Mouse (Mus musculus) hindbrain, postnatal 0 days (tissue): ENCODE results near the gene Acad9. TPM values are rescaled to one million over a fixed set of nuclear protein-coding genes. Genes with fewer than 3 reads are reported as not detected.

Experiments used
- ATAC-seq: fragments of 200-750 bp; cut with Nextera tagmentation; 2 replicates; pipeline ENCODE4 v1.8.0; 2017; ENCODE audit warnings: mild to moderate bottlenecking, moderate TSS enrichment, moderate library complexity
- DNase-seq: peaks from one replicate; pipeline ENCODE4 v3.0.0-alpha.2; 2015; ENCODE audit warnings: low spot score
- H3K27ac ChIP-seq: fragments of 300-500 bp; sonication (generic); 2 replicates; pipeline ENCODE4 v1.5.1; 2014; ENCODE audit warnings: mild to moderate bottlenecking
- H3K27me3 ChIP-seq: fragments of 300-500 bp; sonication (generic); 2 replicates; pipeline ENCODE4 v1.6.1; 2014; ENCODE audit warnings: low read length, mixed read lengths; ENCODE audit not compliant: insufficient read depth
- H3K36me3 ChIP-seq: fragments of 300-500 bp; sonication (generic); 2 replicates; pipeline ENCODE4 v1.6.1; 2014; ENCODE audit warnings: low read length, mixed read lengths; ENCODE audit not compliant: insufficient read depth
- H3K4me1 ChIP-seq: fragments of 300-500 bp; sonication (generic); 2 replicates; pipeline ENCODE4 v1.6.1; 2014; ENCODE audit warnings: antibody characterized with exemption, low read length, mixed read lengths; ENCODE audit not compliant: insufficient read depth
- H3K4me2 ChIP-seq: fragments of 300-500 bp; sonication (generic); 2 replicates; pipeline ENCODE4 v1.6.1; 2014; ENCODE audit warnings: low read depth, mild to moderate bottlenecking, low read length, moderate library complexity, mixed read lengths
- H3K4me3 ChIP-seq: fragments of 300-500 bp; sonication (generic); 2 replicates; pipeline ENCODE4 v1.5.1; 2014; ENCODE audit warnings: low read length
- H3K9ac ChIP-seq: fragments of 300-500 bp; sonication (generic); replicated peaks from 2 replicates; pipeline ENCODE4 v1.6.1; 2014; ENCODE audit warnings: mild to moderate bottlenecking, low read length, moderate library complexity, mixed read lengths
- H3K9me3 ChIP-seq: fragments of 300-500 bp; sonication (generic); 2 replicates; pipeline ENCODE4 v1.6.1; 2016; ENCODE audit warnings: low read length, mixed read lengths
- CTCF ChIP-seq: IDR thresholded peaks from 2 replicates; pipeline ENCODE4 v1.5.1; 2016; ENCODE audit warnings: antibody characterized with exemption, control low read depth, low read depth
- WGBS: fragments of 180-500 bp; shearing (Covaris S2); extraction: QIAGEN DNeasy Blood & Tissue Kit; methylation state at CpG from one replicate; pipeline ENCODE4 v1.1.7; 2014; 5-methylcytosine and 5-hydroxymethylcytosine counted together
- polyA plus RNA-seq: library from polyadenylated mRNA; unstranded; fragments of >200 nt; fragmentation: Nextera tagmentation; extraction: Ambion mirVana; gene quantifications from 2 replicates; pipeline ENCODE4 v1.2.1, GENCODE M21; 2015
- total RNA-seq: library from RNA; depleted of rRNA; stranded (reverse); fragments of >200 nt; gene quantifications from 2 replicates; pipeline ENCODE4 v1.2.3, GENCODE M21; 2014

The Acad9 gene
- total and polyA plus RNA-seq, 2 experiments from 2014 or later: 51.8 to 69.6 TPM

DNA sequence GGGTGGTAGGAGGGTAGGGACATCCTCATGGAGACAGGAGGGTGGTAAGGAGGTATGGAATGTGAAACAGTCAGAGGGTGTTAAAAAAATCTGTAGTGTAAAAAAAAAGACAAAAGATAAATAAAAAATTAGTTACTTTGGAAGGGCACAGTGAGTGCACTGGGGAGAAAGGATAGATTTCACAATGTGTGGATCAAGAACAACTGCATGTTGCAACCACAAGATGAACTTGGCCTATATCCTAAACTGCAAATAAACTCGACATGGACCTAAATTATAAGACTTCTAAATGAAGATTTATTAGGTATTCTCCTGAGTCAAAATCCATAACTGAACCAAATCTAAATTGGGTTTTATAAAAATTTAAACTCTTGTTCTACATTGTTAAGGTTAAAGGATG, 16.7 kb upstream of the Acad9 start:
- no peak for TF ChIP-seq CTCF

GRCm38 (mm10) chr3:36053447-36053846, 12.3 kb upstream of the Acad9 start, which contains the start of gene Ccdc144b:
Gene Ccdc144b, minus strand, starts transcription at chr3:36053547.
- H3K9me3 ChIP-seq: no peaks in the 10 kb centered on the region
- no peak within 1 kb of the TSS for H3K27ac ChIP-seq
- WGBS: 91% methylated on average over 6 of the region's 6 CpGs
- no peak within 1 kb of the TSS for H3K9ac ChIP-seq
- no peaks in the 10 kb centered on the region for H3K27me3 ChIP-seq
- no peaks in the 10 kb centered on the region for H3K36me3 ChIP-seq
- no peak for ATAC-seq
- no peak for TF ChIP-seq CTCF
- H3K4me1 ChIP-seq: no peaks in the 10 kb centered on the region
- H3K4me3 ChIP-seq: no peak within 1 kb of the TSS
- no peak within 1 kb of the TSS for H3K4me2 ChIP-seq
- no peak for DNase-seq

More for the DNA sequence above, 16.7 kb upstream of the Acad9 start:
- no peak overlapping the region for H3K4me3 ChIP-seq
- no peaks in the 10 kb centered on the region for H3K9me3 ChIP-seq
- WGBS: 62% methylated on average over 1 of the region's 1 CpGs
- no peaks in the 10 kb centered on the region for H3K27me3 ChIP-seq
- H3K9ac ChIP-seq: no peak overlapping the region
- no peaks in the 10 kb centered on the region for H3K36me3 ChIP-seq
- no peak overlapping the region for H3K27ac ChIP-seq
- ATAC-seq: no peak
- H3K4me1 ChIP-seq: no peaks in the 10 kb centered on the region
- DNase-seq: no peak
- H3K4me2 ChIP-seq: no peak overlapping the region

- Histone ChIP-seq H3K9ac (no peak overlapping the region), H3K4me2 (no peak overlapping the region), H3K27me3 (no peaks in the 10 kb centered on the region), H3K9me3 (no peaks in the 10 kb centered on the region), H3K36me3 (no peaks in the 10 kb centered on the region), H3K27ac (no peak overlapping the region), H3K4me3 (no peak overlapping the region), H3K4me1 (no peaks in the 10 kb centered on the region)
- ATAC-seq (0 out of 2 replicates have a peak, but pooled peaks have one; percentile 59), DNase-seq (peak; percentile 84)
- peak; percentile 79 for TF ChIP-seq CTCF
- WGBS: 36% methylated on average over 8 of the region's 8 CpGs
These were observed 5.5 kb upstream of the Acad9 start for GRCm38 (mm10) chr3:36060096-36060850.

DNA sequence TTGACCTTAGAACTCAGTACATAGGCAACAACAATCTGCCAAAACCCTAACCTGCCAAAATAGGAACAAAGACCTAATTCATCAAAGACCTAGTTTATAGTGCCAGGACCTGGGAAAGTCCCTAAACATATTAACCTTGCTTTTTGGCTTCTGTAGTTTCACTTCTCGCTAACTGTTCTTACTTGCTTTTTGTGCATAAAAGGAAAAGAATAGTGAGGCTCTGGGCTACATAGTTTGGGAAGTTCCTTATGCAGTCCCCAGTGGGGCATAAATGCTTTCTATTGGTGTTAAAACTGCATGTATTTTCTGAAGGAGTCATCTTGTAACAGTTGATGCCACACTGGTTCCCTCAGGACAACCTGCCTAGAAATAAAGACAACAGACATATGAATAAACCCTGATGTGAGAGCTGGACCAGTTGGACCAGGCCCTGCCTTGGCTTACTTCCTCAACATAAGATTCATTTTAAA, 1.2 kb upstream of the Acad9 start:
- no peaks in the 10 kb centered on the region for H3K36me3 ChIP-seq
- H3K27ac ChIP-seq: no peak overlapping the region
- no peak for TF ChIP-seq CTCF
- DNase-seq (no peak), ATAC-seq (no peak)
- no peak overlapping the region for H3K4me3 ChIP-seq
- H3K9ac ChIP-seq: no peak overlapping the region
- no peaks in the 10 kb centered on the region for H3K9me3 ChIP-seq
- no peaks in the 10 kb centered on the region for H3K27me3 ChIP-seq
- 91% methylated on average over 1 of the region's 1 CpGs for whole genome bisulfite sequencing
- H3K4me1 ChIP-seq: peaks cover 13% of the 10 kb centered on the region; the same call in 1 of the 2 replicates
- H3K4me2 ChIP-seq: no peak overlapping the region

DNA sequence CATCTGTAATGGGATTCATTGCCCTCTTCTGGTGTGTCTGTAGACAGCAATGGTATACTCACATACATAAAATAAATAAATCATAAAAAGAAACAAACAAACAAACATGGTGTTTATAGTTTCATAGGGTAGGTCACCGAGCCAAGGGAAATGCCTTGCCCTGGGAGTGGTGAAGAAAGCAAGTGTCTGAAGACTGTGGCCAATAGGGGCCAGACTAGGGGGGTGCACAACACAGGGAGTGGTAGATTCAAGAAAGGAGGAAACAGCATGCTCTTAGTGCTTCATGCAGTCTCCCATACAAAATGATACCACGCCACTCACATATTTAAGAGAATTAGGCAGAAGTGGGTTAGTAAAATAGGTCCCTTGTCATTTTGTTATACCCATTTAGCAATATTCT, 613 bp upstream of the Acad9 start:
- H3K36me3 ChIP-seq: no peaks in the 10 kb centered on the region
- no peaks in the 10 kb centered on the region for H3K9me3 ChIP-seq
- H3K4me3 ChIP-seq: peak overlapping the region; percentile 91
- TF ChIP-seq CTCF: no peak
- ATAC-seq: no peak
- no peak for DNase-seq
- H3K4me2 ChIP-seq: peak overlapping the region; percentile 72
- H3K27me3 ChIP-seq: no peaks in the 10 kb centered on the region
- peaks cover 13% of the 10 kb centered on the region; the same call in 1 of the 2 replicates for H3K4me1 ChIP-seq
- 100% methylated on average over 2 of the region's 2 CpGs for WGBS
- no peak overlapping the region for H3K27ac ChIP-seq
- peak overlapping the region; percentile 78; the same call in 1 of the 2 replicates for H3K9ac ChIP-seq

DNA sequence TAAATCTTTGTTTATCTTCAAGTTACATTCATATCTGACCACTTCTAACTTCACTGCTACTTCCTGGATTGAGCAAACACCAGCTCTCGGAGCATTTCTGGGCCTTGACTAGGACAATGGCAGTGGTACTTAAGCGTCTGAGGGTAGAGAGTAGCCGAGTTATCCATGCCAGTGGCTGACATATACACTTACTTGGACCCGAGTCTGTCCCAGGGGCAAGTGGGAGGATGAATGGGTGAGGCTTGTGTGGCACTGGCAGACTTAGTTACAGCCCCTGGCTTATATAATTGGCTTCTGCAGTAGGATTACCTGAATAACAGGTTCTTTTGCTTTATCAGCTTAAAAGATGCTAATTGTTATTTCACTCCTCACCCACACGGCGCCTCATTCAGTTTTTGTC, 2.0 kb downstream of the Acad9 start:
- Histone ChIP-seq H3K4me1 (peaks cover 13% of the 10 kb centered on the region; the same call in 1 of the 2 replicates), H3K4me2 (no peak overlapping the region), H3K27me3 (no peaks in the 10 kb centered on the region), H3K9me3 (no peaks in the 10 kb centered on the region), H3K4me3 (no peak overlapping the region), H3K27ac (no peak overlapping the region), H3K9ac (no peak overlapping the region), H3K36me3 (peaks cover 6% of the 10 kb centered on the region; the same call in 1 of the 2 replicates)
- DNase-seq (no peak), ATAC-seq (no peak)
- no peak for TF ChIP-seq CTCF
- WGBS: 88% methylated on average over 6 of the region's 6 CpGs

DNA sequence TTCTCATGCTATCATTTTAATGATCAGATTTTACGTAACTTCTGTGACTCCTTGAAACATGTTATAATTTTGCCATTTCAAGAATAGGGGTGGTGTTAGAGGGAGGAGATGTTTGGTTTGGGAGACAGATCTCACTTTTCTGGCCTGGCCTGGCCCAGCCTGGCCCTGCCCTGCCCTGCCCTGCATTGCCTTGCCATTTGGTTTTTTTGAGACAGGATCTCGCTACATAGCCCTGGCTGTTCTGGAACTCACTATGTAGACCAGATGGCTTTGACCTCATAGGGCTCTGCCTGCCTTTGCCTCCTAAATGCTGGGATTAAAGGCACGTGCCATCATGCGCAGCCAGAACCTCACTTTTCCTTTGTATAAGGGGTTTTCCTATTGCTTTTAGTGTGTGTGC, 4.7 kb downstream of the Acad9 start:
- Histone ChIP-seq H3K36me3 (peaks cover 27% of the 10 kb centered on the region), H3K27ac (no peak overlapping the region), H3K9me3 (no peaks in the 10 kb centered on the region), H3K4me2 (no peak overlapping the region), H3K4me1 (peaks cover 13% of the 10 kb centered on the region; the same call in 1 of the 2 replicates), H3K9ac (no peak overlapping the region), H3K27me3 (no peaks in the 10 kb centered on the region), H3K4me3 (no peak overlapping the region)
- TF ChIP-seq CTCF: no peak
- DNase-seq: no peak
- 94% methylated on average over 4 of the region's 4 CpGs for WGBS
- no peak for ATAC-seq
